Mouse (Mus musculus) lung, postnatal 0 days (tissue): Measurements from ENCODE around the gene Cap2.

Experiments
- CTCF ChIP-seq: IDR thresholded peaks from 2 replicates; pipeline ENCODE4 v1.5.1; 2016; ENCODE audit warnings: antibody characterized with exemption, mild to moderate bottlenecking
- EP300 ChIP-seq: IDR thresholded peaks from 2 replicates; pipeline ENCODE4 v1.6.1; 2016; ENCODE audit warnings: antibody characterized with exemption, mild to moderate bottlenecking, control low read depth

DNA sequence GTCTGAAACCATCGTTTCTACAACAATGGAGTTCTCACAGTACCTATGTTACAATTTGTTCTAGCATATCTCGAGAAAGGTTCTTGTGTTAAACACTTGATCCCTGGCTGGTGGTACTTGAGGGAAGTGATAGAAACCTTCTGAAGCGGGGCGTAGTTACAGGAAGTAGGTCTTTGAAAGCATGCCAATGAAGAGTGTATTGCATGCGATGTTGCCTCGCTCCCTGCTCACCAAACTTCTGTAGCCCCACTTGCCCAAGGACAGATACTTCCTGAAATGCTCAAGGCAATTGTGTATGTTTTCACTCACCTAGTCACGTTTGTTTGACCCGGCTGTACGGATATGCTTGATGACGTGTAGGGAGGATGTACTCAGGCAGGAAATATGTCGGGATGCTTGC, 101.0 kb downstream of the Cap2 start:
- no peak for TF ChIP-seq CTCF
- TF ChIP-seq EP300, result peak; percentile 82; the same call in 1 of the 2 replicates
